Mouse (Mus musculus): ENCODE results near the gene Bglap. TPM values are rescaled to one million over a fixed set of nuclear protein-coding genes. Genes with fewer than 3 reads are reported as not detected.
"Not testable (repeated sequence)": the region's sequence is repeated elsewhere in the genome, so short reads cannot be mapped to it uniquely, and the experiment has no call there.

Gene Bglap
- polyA plus RNA-seq, 1 experiment from 2014 or later, result not detected

DNA sequence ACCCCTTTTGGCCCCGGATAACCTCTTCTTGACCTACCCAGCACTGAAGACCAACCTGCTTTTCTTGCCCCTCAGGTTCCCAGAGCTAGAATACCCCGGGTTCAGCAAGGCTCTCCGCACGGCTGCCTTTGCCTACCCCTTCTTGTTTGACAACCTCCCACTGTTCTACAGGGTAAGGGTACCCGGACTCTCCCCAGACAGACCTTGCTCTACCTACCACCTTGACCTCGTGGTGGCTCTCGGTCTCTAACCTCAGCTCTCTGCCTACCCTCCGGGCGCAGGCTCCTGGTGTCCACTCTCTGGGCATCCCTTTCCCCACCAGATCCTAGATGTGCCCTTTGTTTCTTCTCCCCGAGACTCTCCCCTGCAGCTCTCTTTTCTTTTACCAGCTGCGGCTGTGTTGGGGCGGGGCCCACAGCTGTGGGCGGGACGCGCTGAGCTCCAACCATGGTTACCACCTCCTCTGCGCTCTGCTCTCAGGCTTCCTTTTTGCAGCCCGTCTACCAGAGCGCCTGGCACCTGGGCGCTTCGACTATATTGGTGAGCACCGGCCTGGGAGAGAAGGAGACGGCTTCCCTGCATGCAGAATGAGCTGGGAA is 17.3 kb downstream of the Bglap start:
- H3K4me2 ChIP-seq (ENCODE audit: low read depth, low read length), result peak overlapping the region; percentile 29
- DNase-seq (ENCODE audit: low spot score) (peak; percentile 30), ATAC-seq (replicated peaks; ENCODE audit: insufficient number of reproducible peaks, low FRiP score, low TSS enrichment, low read depth) (peak; percentile 86)
- H3K27ac ChIP-seq (replicated peaks; ENCODE audit: low read depth, low read length); H3K36me3 ChIP-seq (replicated peaks; ENCODE audit: control insufficient read depth, insufficient read depth, low read depth, low read length); H3K4me3 ChIP-seq (ENCODE audit: low read depth, low read length); H3K9me3 ChIP-seq (replicated peaks; ENCODE audit: control insufficient read depth, low read length); H3K4me1 ChIP-seq (ENCODE audit: control insufficient read depth, insufficient read depth, low read length); H3K9ac ChIP-seq (replicated peaks; ENCODE audit: low read length): not testable (repeated sequence)
- peaks cover 18% of the 10 kb centered on the region for H3K27me3 ChIP-seq (ENCODE audit: control insufficient read depth, insufficient read depth, low read length)
- WGBS, result 4% methylated on average over 18 of the region's 22 CpGs

DNA sequence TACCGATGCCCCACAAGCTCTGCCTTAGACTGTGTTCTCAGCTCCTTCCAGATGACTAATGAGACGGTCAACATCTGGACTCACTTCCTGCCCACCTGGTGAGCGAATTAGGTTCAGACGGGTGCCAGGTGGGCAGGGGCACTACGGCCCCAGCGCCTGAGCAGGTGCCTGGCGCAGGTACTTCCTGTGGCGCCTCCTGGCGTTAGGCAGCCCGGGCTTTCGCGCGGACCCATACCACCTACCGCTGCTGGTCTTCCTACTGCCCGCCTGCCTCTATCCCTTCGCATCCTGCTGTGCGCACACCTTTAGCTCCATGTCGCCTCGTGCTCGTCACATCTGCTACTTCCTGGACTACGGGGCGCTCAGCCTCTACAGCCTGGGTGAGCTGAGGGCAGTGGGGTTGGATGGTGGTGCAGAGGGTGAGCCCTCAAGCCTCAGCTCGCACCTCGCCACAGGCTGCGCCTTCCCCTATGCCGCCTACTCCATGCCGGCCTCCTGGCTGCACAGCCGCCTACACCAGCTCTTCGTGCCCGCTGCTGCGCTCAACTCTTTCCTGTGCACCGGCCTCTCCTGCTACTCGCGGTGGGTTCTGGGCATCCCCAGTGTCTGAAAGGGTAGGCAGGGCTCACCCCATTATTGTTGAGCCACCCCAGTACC is 18.4 kb downstream of the Bglap start:
- no peak overlapping the region for H3K4me2 ChIP-seq (ENCODE audit: low read depth, low read length)

DNA sequence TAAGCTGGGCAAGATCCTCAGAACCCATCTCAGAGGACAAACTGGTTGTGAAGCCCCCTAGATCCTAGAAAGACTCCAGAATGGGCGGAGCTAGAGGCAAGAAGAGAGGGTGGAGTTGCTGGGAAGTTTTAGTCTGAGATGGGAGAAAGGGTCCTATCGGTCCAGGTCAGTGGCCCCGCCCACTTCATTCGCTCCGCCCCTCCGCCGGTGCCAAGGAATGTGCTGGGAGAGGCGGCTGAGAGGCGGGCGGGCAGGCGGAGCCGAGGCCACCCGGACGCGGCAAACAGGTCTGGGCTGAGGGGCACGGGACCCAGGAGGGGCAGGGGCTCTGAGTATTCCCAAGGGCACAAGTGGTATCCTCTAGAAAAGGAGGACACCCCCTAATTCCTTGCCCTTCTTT is 19.9 kb downstream of the Bglap start, which contains the start of gene Paqr6:
Paqr6 (plus strand) TSS at position 248 of the 400 bp plus-strand sequence.
- Histone ChIP-seq H3K27ac (replicated peaks; ENCODE audit: low read depth, low read length) (no peak within 1 kb of the TSS), H3K9me3 (replicated peaks; ENCODE audit: control insufficient read depth, low read length) (no peaks in the 10 kb centered on the region), H3K27me3 (ENCODE audit: control insufficient read depth, insufficient read depth, low read length) (peaks cover 18% of the 10 kb centered on the region), H3K36me3 (replicated peaks; ENCODE audit: control insufficient read depth, insufficient read depth, low read depth, low read length) (peaks cover 9% of the 10 kb centered on the region), H3K4me1 (ENCODE audit: control insufficient read depth, insufficient read depth, low read length) (no peaks in the 10 kb centered on the region), H3K4me2 (ENCODE audit: low read depth, low read length) (no peak within 1 kb of the TSS), H3K4me3 (ENCODE audit: low read depth, low read length) (no peak within 1 kb of the TSS), H3K9ac (replicated peaks; ENCODE audit: low read length) (no peak within 1 kb of the TSS)
- DNase-seq (ENCODE audit: low spot score), result peak; percentile 61
- WGBS, result under 1% methylated on average over 16 of the region's 16 CpGs
- ATAC-seq (replicated peaks; ENCODE audit: insufficient number of reproducible peaks, low FRiP score, low TSS enrichment, low read depth), result no peak

More for the DNA sequence above, 18.4 kb downstream of the Bglap start:
- Histone ChIP-seq H3K27me3 (ENCODE audit: control insufficient read depth, insufficient read depth, low read length) (peaks cover 18% of the 10 kb centered on the region), H3K36me3 (replicated peaks; ENCODE audit: control insufficient read depth, insufficient read depth, low read depth, low read length) (peaks cover 4% of the 10 kb centered on the region), H3K4me3 (ENCODE audit: low read depth, low read length) (no peak overlapping the region), H3K9me3 (replicated peaks; ENCODE audit: control insufficient read depth, low read length) (no peaks in the 10 kb centered on the region), H3K9ac (replicated peaks; ENCODE audit: low read length) (no peak overlapping the region), H3K27ac (replicated peaks; ENCODE audit: low read depth, low read length) (no peak overlapping the region), H3K4me1 (ENCODE audit: control insufficient read depth, insufficient read depth, low read length) (no peaks in the 10 kb centered on the region)
- DNase-seq (ENCODE audit: low spot score) (no peak), ATAC-seq (replicated peaks; ENCODE audit: insufficient number of reproducible peaks, low FRiP score, low TSS enrichment, low read depth) (no peak)
- WGBS, result 33% methylated on average over 34 of the region's 34 CpGs

DNA sequence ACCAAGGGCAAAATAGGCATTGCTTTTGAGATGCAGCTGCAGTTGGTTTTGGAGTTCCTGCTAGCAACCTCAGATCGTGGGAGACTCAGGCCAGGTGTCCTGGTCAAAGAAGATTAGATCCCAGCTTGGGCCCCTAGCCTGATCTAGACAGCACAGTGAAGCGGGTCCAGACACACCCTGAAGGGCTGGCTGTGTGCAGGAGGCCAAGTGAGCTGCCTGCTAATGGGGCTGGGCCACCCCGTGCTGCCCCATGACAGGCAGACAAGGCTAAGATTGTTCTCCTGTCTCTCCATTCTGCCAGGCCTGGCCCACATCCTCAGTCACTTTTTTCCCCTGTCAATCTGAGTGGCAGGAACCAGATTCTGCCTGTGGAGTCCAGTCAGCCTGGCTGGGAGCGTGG is 20.6 kb downstream of the Bglap start:
- H3K27ac ChIP-seq (replicated peaks; ENCODE audit: low read depth, low read length), result no peak overlapping the region
- H3K9ac ChIP-seq (replicated peaks; ENCODE audit: low read length), result no peak overlapping the region
- H3K9me3 ChIP-seq (replicated peaks; ENCODE audit: control insufficient read depth, low read length), result no peaks in the 10 kb centered on the region
- 37% methylated on average over 4 of the region's 4 CpGs for WGBS
- DNase-seq (ENCODE audit: low spot score) (no peak), ATAC-seq (replicated peaks; ENCODE audit: insufficient number of reproducible peaks, low FRiP score, low TSS enrichment, low read depth) (no peak)
- H3K27me3 ChIP-seq (ENCODE audit: control insufficient read depth, insufficient read depth, low read length), result peaks cover 18% of the 10 kb centered on the region
- H3K4me2 ChIP-seq (ENCODE audit: low read depth, low read length), result no peak overlapping the region
- H3K4me3 ChIP-seq (ENCODE audit: low read depth, low read length), result no peak overlapping the region
- no peaks in the 10 kb centered on the region for H3K4me1 ChIP-seq (ENCODE audit: control insufficient read depth, insufficient read depth, low read length)
- peaks cover 15% of the 10 kb centered on the region for H3K36me3 ChIP-seq (replicated peaks; ENCODE audit: control insufficient read depth, insufficient read depth, low read depth, low read length)

DNA sequence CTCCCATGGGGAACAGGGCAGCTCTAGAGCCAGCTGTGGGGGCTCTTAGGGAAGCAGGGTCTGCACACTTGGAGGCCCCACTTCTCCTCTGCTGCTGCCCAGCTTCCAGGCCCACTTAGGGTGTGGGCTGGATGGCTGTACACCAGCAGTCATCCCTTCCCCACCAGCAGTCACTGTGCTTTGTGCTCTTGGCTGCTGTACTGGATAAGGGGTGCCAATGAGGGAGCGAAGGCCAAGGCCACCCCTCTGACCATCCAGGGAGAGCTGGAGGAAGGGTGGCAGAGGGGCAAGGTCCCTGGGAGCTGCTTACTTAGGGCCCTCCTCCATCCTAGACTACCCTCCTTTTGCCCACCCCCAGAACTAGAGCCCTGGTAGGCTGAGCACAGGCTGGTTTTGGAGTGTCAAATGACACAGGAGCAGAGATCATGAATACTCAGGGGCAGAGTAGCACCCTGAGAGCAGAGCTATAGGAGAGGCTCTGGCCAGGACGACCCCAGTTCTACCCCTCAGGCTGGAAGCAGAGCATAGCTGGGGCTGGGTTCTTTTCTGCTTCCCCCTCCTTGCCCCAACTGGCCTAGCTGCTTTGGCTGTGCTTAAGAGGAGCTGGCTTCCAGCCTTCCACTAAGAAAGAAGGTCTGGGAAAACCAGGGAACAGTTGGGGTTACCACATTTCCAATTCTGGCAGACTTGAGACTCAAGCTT is 22.5 kb downstream of the Bglap start:
- Histone ChIP-seq H3K4me2 (ENCODE audit: low read depth, low read length) (no peak overlapping the region), H3K9me3 (replicated peaks; ENCODE audit: control insufficient read depth, low read length) (no peaks in the 10 kb centered on the region), H3K27ac (replicated peaks; ENCODE audit: low read depth, low read length) (no peak overlapping the region), H3K4me1 (ENCODE audit: control insufficient read depth, insufficient read depth, low read length) (no peaks in the 10 kb centered on the region), H3K4me3 (ENCODE audit: low read depth, low read length) (no peak overlapping the region), H3K36me3 (replicated peaks; ENCODE audit: control insufficient read depth, insufficient read depth, low read depth, low read length) (peaks cover 25% of the 10 kb centered on the region), H3K9ac (replicated peaks; ENCODE audit: low read length) (no peak overlapping the region), H3K27me3 (ENCODE audit: control insufficient read depth, insufficient read depth, low read length) (peaks cover 18% of the 10 kb centered on the region)
- ATAC-seq (replicated peaks; ENCODE audit: insufficient number of reproducible peaks, low FRiP score, low TSS enrichment, low read depth) (no peak; the same call in 1 of the 2 replicates), DNase-seq (ENCODE audit: low spot score) (no peak)
- whole genome bisulfite sequencing, result 77% methylated on average over 2 of the region's 2 CpGs

DNA sequence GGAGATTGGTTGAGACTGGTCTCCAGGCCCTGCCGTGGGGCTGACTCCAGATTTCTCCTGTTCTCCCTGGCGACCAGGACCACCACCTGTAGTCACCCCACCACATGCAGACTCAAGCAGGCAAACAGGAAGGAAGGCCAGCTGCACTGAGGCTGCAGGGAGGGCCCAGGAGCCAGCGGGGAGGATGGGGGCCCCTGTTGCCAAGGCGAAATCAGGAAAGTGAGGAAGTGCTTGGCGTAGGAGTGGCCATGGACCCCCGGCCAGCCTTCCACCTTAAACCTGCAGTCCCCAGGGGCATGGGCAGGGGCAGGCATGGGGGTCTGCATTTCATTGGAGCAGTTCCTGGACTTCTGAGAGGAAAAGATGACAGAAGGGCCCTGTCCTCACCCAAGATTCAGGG is 23.2 kb downstream of the Bglap start:
- Histone ChIP-seq H3K4me2 (ENCODE audit: low read depth, low read length) (no peak overlapping the region), H3K4me1 (ENCODE audit: control insufficient read depth, insufficient read depth, low read length) (no peaks in the 10 kb centered on the region), H3K9ac (replicated peaks; ENCODE audit: low read length) (no peak overlapping the region), H3K27me3 (ENCODE audit: control insufficient read depth, insufficient read depth, low read length) (peaks cover 16% of the 10 kb centered on the region), H3K27ac (replicated peaks; ENCODE audit: low read depth, low read length) (no peak overlapping the region), H3K4me3 (ENCODE audit: low read depth, low read length) (no peak overlapping the region), H3K9me3 (replicated peaks; ENCODE audit: control insufficient read depth, low read length) (no peaks in the 10 kb centered on the region), H3K36me3 (replicated peaks; ENCODE audit: control insufficient read depth, insufficient read depth, low read depth, low read length) (peaks cover 30% of the 10 kb centered on the region)
- DNase-seq (ENCODE audit: low spot score) (no peak), ATAC-seq (replicated peaks; ENCODE audit: insufficient number of reproducible peaks, low FRiP score, low TSS enrichment, low read depth) (no peak)
- WGBS, result 78% methylated on average over 6 of the region's 6 CpGs

DNA sequence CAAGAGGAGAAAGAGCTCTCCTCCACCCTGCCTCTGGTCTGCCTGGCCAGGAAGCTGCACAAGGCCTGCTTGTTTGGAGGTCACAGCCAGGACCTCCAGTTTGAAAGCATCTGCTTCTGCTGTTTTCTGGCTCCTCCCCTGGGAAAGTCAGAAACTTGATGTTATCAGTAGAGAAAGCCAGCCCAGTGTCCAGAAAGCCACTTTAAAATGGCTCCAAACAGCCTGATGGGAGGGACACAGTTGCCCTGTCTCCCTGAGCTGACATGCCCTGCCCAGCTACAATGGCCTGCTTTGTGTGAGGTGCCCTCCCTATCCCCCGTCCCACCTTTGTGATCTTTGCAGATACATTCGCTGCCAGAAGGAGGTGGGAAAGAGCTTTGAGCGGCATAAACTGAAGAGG is 24.3 kb downstream of the Bglap start:
- H3K27ac ChIP-seq (replicated peaks; ENCODE audit: low read depth, low read length), result no peak overlapping the region
- H3K36me3 ChIP-seq (replicated peaks; ENCODE audit: control insufficient read depth, insufficient read depth, low read depth, low read length), result peaks cover 36% of the 10 kb centered on the region
- no peak overlapping the region for H3K4me3 ChIP-seq (ENCODE audit: low read depth, low read length)
- 52% methylated on average over 3 of the region's 3 CpGs for WGBS
- peaks cover 6% of the 10 kb centered on the region for H3K27me3 ChIP-seq (ENCODE audit: control insufficient read depth, insufficient read depth, low read length)
- no peak overlapping the region for H3K9ac ChIP-seq (replicated peaks; ENCODE audit: low read length)
- no peaks in the 10 kb centered on the region for H3K4me1 ChIP-seq (ENCODE audit: control insufficient read depth, insufficient read depth, low read length)
- no peaks in the 10 kb centered on the region for H3K9me3 ChIP-seq (replicated peaks; ENCODE audit: control insufficient read depth, low read length)
- H3K4me2 ChIP-seq (ENCODE audit: low read depth, low read length), result no peak overlapping the region
- DNase-seq (ENCODE audit: low spot score) (no peak), ATAC-seq (replicated peaks; ENCODE audit: insufficient number of reproducible peaks, low FRiP score, low TSS enrichment, low read depth) (no peak)

DNA sequence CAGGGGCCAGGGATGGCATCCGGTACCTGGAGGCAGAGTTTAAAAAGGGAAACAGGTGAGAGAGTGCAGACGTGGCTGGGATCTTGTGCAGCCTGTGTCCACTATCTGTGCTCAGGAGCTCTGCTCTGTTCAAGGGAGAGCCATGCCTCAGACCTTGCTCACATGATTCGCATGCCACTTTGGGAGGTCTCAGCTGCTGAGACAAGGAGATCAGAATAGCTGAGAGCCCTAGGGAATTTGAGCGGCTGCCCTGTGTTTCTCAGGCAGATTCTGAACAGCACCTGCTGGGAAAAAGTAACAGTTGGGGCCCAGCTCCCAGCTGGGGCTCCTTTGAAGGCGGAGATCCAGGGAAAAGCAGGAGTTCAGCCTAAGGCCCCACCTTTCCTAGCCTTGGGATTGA is 24.7 kb downstream of the Bglap start:
- no peak for ATAC-seq (replicated peaks; ENCODE audit: insufficient number of reproducible peaks, low FRiP score, low TSS enrichment, low read depth)
- H3K4me1 ChIP-seq (ENCODE audit: control insufficient read depth, insufficient read depth, low read length), result no peaks in the 10 kb centered on the region
- no peak overlapping the region for H3K4me3 ChIP-seq (ENCODE audit: low read depth, low read length)
- 63% methylated on average over 5 of the region's 5 CpGs for WGBS
- H3K9me3 ChIP-seq (replicated peaks; ENCODE audit: control insufficient read depth, low read length), result no peaks in the 10 kb centered on the region
- DNase-seq (ENCODE audit: low spot score), result no peak
- H3K27ac ChIP-seq (replicated peaks; ENCODE audit: low read depth, low read length), result no peak overlapping the region
- 0 out of 2 replicates have a peak, but pooled peaks cover 2% of the 10 kb centered on the region for H3K27me3 ChIP-seq (ENCODE audit: control insufficient read depth, insufficient read depth, low read length)
- H3K4me2 ChIP-seq (ENCODE audit: low read depth, low read length), result no peak overlapping the region
- H3K9ac ChIP-seq (replicated peaks; ENCODE audit: low read length), result no peak overlapping the region
- H3K36me3 ChIP-seq (replicated peaks; ENCODE audit: control insufficient read depth, insufficient read depth, low read depth, low read length), result peaks cover 36% of the 10 kb centered on the region

All from embryonic facial prominence, embryonic 11.5 days (tissue).